Mouse (Mus musculus) limb, embryonic 13.5 days (tissue): Measurements from ENCODE around the gene Robo1. TPM values are rescaled to one million over a fixed set of nuclear protein-coding genes. Genes with fewer than 3 reads are reported as not detected.
A peak's percentile ranks its signal among the peaks of the same experiment; 100 is the strongest.

Experiments used
- ATAC-seq: fragments of 200-750 bp; cut with Nextera tagmentation; 2 replicates; pipeline ENCODE4 v1.8.0; 2017; ENCODE audit warnings: low read depth, moderate number of reproducible peaks, moderate TSS enrichment; ENCODE audit not compliant: low FRiP score
- H3K27ac ChIP-seq: fragments of 300-500 bp; sonication (generic); 2 replicates; pipeline ENCODE4 v1.5.1; 2015; ENCODE audit warnings: inconsistent platforms, mild to moderate bottlenecking, moderate library complexity
- H3K27me3 ChIP-seq: fragments of 300-500 bp; sonication (generic); 2 replicates; pipeline ENCODE4 v1.6.1; 2015; ENCODE audit warnings: mild to moderate bottlenecking, inconsistent platforms
- H3K36me3 ChIP-seq: fragments of 300-500 bp; sonication (generic); 2 replicates; pipeline ENCODE4 v1.6.1; 2015; ENCODE audit warnings: inconsistent platforms, mild to moderate bottlenecking, moderate library complexity
- H3K4me1 ChIP-seq: fragments of 300-500 bp; sonication (generic); 2 replicates; pipeline ENCODE4 v1.6.1; 2015; ENCODE audit warnings: inconsistent platforms
- H3K4me2 ChIP-seq: fragments of 300-500 bp; sonication (generic); replicated peaks from 2 replicates; pipeline ENCODE4 v1.6.1; 2015; ENCODE audit warnings: inconsistent platforms, mild to moderate bottlenecking, moderate library complexity
- H3K4me3 ChIP-seq: fragments of 300-500 bp; sonication (generic); 2 replicates; pipeline ENCODE4 v1.5.1; 2015; ENCODE audit warnings: moderate library complexity, mild to moderate bottlenecking, inconsistent platforms
- H3K9ac ChIP-seq: fragments of 300-500 bp; sonication (generic); 2 replicates; pipeline ENCODE4 v1.6.1; 2015; ENCODE audit warnings: mild to moderate bottlenecking, inconsistent platforms
- H3K9me3 ChIP-seq: fragments of 300-500 bp; sonication (generic); 2 replicates; pipeline ENCODE4 v1.6.1; 2016; ENCODE audit warnings: inconsistent platforms
- WGBS: fragments of 180-500 bp; shearing (Covaris S2); methylation state at CpG from one replicate; pipeline ENCODE4 v1.1.7; 2015; 5-methylcytosine and 5-hydroxymethylcytosine counted together
- polyA plus RNA-seq: library from polyadenylated mRNA; unstranded; fragments of >200 nt; fragmentation: Nextera tagmentation; extraction: Ambion mirVana; gene quantifications from 2 replicates; pipeline ENCODE4 v1.2.1, GENCODE M21; 2015

Robo1 gene
- polyA plus RNA-seq, 1 experiment from 2014 or later, result 58.2 TPM

DNA sequence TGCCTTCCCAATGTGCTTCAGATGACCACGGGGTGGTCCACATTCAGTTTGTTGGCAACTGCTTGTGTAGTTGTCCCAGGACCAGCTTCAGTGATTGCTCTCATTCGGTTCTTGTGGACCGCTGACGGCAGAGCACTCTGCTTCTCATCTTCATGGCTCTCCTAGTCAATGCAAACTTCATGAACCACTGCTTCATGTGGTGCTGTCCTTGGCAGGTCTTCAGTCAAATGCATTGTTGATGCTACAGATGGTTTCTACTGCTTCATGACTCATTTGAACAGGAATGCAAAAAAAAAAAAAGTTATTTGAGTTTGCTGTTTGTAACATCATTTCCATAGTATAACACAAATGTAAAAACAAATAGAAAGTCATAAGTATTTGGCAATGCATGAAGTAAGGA is 636.3 kb downstream of the Robo1 start:
- 92% methylated on average over 4 of the region's 4 CpGs for WGBS
- no peaks in the 10 kb centered on the region for H3K36me3 ChIP-seq
- H3K9ac ChIP-seq, result no peak overlapping the region
- no peaks in the 10 kb centered on the region for H3K9me3 ChIP-seq
- no peaks in the 10 kb centered on the region for H3K27me3 ChIP-seq
- H3K4me3 ChIP-seq, result no peak overlapping the region
- no peaks in the 10 kb centered on the region for H3K4me1 ChIP-seq
- no peak overlapping the region for H3K27ac ChIP-seq
- ATAC-seq, result no peak
- no peak overlapping the region for H3K4me2 ChIP-seq

DNA sequence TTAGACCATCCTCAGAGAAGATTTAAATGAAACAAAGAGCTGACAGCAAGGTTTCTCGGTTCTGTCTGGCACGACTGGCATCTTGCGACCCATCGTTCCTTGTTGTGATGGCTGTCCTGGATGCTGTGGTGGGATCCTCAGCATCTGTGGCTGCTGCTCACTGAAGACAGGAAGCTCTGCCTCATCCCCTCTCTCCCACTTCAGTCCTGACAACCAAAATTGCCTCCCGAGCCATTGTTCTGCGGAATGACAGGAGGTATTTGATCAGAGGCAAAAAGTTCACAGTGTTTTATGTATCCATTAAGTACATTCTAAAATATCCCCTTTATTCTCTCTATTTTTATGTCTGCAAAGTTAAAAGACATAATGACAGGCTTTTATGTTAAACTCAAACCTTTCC is 643.9 kb downstream of the Robo1 start:
- ATAC-seq, result no peak
- H3K27me3 ChIP-seq, result no peaks in the 10 kb centered on the region
- WGBS, result 88% methylated on average over 6 of the region's 6 CpGs

DNA sequence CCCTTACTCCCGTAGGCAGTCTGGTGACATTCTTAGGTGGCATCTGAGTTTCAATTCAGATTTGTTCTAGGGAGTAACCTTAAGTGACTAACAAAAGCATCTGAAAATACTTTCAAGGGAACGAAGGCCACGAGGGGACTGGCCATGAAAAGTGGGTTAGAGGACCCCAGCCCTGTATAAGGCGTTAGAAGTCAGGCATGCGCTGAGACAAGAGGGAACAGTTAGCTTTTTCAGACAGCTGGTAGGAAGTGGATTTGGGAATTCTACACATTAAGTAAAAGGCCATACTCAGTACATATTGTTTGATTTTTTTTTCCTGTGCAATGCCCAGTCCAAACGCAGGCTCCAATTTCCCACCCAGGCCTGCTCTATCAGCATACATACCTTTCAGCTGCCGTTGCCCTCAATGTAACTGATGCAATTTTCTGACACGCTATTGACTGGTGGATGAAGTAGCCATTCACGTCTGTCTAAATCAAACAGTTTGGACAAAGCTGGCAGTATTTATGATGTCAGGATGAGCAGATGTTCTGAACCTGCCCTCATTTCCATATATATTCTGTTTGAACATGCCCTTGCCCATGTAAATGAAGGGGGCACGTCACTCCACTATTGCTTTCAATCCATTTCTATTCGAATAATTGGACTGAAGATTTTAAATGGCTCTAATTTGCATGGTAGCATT is 651.1 kb downstream of the Robo1 start:
- Histone ChIP-seq H3K36me3 (peaks cover 25% of the 10 kb centered on the region), H3K9me3 (no peaks in the 10 kb centered on the region), H3K4me1 (no peaks in the 10 kb centered on the region), H3K9ac (no peak overlapping the region), H3K27ac (no peak overlapping the region), H3K27me3 (no peaks in the 10 kb centered on the region), H3K4me3 (no peak overlapping the region), H3K4me2 (no peak overlapping the region)
- ATAC-seq, result no peak
- 84% methylated on average over 11 of the region's 11 CpGs for WGBS

More for the DNA sequence above, 643.9 kb downstream of the Robo1 start:
- H3K9ac ChIP-seq, result no peak overlapping the region
- no peaks in the 10 kb centered on the region for H3K9me3 ChIP-seq
- H3K4me3 ChIP-seq, result no peak overlapping the region
- no peak overlapping the region for H3K4me2 ChIP-seq
- H3K36me3 ChIP-seq, result no peaks in the 10 kb centered on the region
- no peaks in the 10 kb centered on the region for H3K4me1 ChIP-seq
- H3K27ac ChIP-seq, result no peak overlapping the region

DNA sequence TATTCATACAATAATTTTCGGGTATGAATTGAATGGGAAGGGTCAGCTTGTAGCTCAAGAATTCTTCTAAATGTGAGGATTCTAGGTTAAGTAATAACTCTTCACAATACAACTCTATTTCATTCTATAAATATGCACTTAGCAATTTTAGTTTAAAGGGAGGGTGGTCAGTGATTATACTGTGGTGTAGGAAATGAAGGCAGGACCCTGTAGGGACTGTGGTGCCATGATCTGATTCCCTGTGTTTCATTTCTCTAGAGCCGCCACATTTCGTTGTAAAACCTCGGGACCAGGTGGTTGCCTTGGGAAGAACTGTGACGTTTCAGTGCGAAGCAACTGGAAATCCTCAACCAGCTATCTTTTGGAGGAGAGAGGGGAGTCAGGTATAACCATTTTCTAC is 651.7 kb downstream of the Robo1 start:
- Histone ChIP-seq H3K4me3 (no peak overlapping the region), H3K4me1 (no peaks in the 10 kb centered on the region), H3K4me2 (no peak overlapping the region), H3K9ac (no peak overlapping the region), H3K27ac (no peak overlapping the region), H3K36me3 (peaks cover 28% of the 10 kb centered on the region), H3K9me3 (no peaks in the 10 kb centered on the region), H3K27me3 (no peaks in the 10 kb centered on the region)
- WGBS, result 88% methylated on average over 6 of the region's 6 CpGs
- no peak for ATAC-seq

DNA sequence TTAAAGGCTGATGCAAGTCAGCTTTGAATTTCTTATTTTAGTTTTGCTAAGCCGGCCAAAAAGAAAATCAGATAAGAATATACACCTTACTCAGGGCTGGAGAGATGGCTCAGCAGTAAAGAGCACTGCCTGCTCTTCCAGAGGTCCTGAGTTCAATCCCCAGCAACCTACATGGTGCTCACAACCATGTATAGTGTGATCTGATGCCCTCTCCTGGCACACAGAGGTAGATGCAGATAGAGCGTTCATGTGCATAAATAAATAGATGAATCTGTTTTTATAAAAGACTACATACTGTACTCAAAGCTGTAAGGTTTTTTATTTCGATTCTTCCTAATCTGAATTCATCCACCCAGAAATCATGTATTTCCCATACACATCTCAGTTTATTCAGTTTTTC is 655.7 kb downstream of the Robo1 start:
- H3K27me3 ChIP-seq, result no peaks in the 10 kb centered on the region
- H3K4me3 ChIP-seq, result no peak overlapping the region
- no peaks in the 10 kb centered on the region for H3K4me1 ChIP-seq
- H3K27ac ChIP-seq, result no peak overlapping the region
- H3K36me3 ChIP-seq, result peaks cover 28% of the 10 kb centered on the region
- WGBS, result 96% methylated on average over 3 of the region's 3 CpGs
- H3K9ac ChIP-seq, result no peak overlapping the region
- no peak for ATAC-seq
- H3K9me3 ChIP-seq, result no peaks in the 10 kb centered on the region
- H3K4me2 ChIP-seq, result no peak overlapping the region

DNA sequence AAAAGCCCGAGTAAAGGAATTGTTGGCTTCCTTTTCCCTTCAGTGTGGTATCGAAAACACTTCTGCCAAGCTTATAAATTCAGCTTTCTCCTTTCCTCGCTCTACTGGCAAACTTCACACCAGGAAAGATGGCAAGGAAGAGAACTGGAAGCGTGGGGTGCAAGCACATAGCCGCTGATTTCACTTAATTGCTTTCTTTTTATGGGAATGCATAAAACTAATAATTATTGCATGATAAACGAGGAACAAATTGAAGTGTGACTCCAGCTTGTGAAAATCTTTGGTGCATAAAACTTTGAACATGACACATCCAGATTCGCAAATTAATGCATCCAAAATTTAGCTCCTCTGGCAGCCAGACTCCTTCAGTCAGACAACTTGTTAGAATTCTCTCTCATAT is 659.4 kb downstream of the Robo1 start:
- Histone ChIP-seq H3K9me3 (no peaks in the 10 kb centered on the region), H3K9ac (no peak overlapping the region), H3K4me1 (no peaks in the 10 kb centered on the region), H3K4me3 (no peak overlapping the region), H3K36me3 (peaks cover 36% of the 10 kb centered on the region), H3K27me3 (no peaks in the 10 kb centered on the region), H3K4me2 (no peak overlapping the region), H3K27ac (no peak overlapping the region)
- no peak for ATAC-seq
- 63% methylated on average over 7 of the region's 7 CpGs for WGBS

DNA sequence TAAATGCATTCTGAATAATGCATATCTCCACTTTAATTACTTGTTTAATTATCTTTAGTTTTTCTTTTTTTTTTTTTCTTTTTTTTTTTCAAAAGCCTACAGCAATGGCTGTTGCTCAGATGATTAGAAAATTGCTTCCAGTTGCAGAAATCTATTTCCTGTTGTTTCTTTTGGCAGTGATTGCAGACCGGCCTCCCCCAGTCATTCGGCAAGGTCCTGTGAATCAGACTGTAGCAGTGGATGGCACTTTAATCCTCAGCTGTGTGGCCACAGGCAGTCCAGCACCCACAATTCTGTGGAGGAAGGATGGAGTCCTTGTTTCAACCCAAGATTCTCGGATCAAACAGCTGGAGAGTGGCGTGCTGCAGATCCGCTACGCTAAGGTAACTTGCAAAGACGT is 661.9 kb downstream of the Robo1 start:
- no peak for ATAC-seq
- no peaks in the 10 kb centered on the region for H3K4me1 ChIP-seq
- no peak overlapping the region for H3K4me3 ChIP-seq
- no peak overlapping the region for H3K9ac ChIP-seq
- H3K9me3 ChIP-seq, result no peaks in the 10 kb centered on the region
- no peak overlapping the region for H3K27ac ChIP-seq
- WGBS, result 78% methylated on average over 7 of the region's 7 CpGs
- H3K4me2 ChIP-seq, result no peak overlapping the region
- no peaks in the 10 kb centered on the region for H3K27me3 ChIP-seq
- H3K36me3 ChIP-seq, result peaks cover 33% of the 10 kb centered on the region

DNA sequence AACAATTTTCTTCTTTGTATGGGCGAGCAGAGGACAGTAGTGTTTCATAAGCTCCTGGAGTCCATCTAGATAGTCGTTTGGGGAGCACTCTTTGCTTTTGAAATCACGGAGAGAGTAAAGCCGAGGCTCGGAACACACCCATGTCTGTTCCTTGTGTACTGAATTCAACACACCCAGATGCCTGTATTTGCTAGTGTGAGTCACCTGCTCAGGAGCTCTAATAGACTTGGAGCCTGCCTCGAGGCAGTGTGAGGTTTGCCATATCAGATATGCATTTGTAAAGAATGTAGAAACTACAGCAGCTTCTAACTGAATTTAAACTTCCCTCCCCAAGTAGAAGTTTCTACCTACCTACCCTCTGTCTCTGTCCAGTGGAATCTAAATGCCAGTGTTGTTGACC is 665.6 kb downstream of the Robo1 start:
- no peaks in the 10 kb centered on the region for H3K27me3 ChIP-seq
- no peak overlapping the region for H3K4me2 ChIP-seq
- H3K4me3 ChIP-seq, result no peak overlapping the region
- no peaks in the 10 kb centered on the region for H3K4me1 ChIP-seq
- no peaks in the 10 kb centered on the region for H3K9me3 ChIP-seq
- H3K27ac ChIP-seq, result no peak overlapping the region
- 84% methylated on average over 6 of the region's 6 CpGs for WGBS
- no peak overlapping the region for H3K9ac ChIP-seq
- peaks cover 57% of the 10 kb centered on the region for H3K36me3 ChIP-seq
- ATAC-seq, result no peak

DNA sequence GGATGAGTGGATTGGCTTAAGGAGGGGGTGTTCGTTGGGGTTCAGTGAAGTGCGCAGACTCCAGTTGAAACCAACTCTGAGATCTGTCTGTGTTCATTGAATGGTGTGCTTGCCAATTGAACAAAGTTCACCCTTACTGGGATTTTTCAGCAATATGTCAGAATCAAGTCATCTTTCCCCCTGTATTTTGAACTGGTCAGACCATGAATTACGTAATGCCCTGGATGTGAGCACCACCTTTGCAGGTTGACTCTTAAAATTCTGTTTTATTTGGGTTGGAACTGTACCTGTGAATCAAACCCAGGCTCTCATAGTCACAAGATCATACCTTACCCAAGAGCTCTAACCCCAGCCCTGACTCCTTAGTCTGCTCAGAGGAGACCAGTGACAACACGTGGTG is 666.6 kb downstream of the Robo1 start:
- Histone ChIP-seq H3K4me2 (no peak overlapping the region), H3K27ac (no peak overlapping the region)
- ATAC-seq, result no peak

DNA sequence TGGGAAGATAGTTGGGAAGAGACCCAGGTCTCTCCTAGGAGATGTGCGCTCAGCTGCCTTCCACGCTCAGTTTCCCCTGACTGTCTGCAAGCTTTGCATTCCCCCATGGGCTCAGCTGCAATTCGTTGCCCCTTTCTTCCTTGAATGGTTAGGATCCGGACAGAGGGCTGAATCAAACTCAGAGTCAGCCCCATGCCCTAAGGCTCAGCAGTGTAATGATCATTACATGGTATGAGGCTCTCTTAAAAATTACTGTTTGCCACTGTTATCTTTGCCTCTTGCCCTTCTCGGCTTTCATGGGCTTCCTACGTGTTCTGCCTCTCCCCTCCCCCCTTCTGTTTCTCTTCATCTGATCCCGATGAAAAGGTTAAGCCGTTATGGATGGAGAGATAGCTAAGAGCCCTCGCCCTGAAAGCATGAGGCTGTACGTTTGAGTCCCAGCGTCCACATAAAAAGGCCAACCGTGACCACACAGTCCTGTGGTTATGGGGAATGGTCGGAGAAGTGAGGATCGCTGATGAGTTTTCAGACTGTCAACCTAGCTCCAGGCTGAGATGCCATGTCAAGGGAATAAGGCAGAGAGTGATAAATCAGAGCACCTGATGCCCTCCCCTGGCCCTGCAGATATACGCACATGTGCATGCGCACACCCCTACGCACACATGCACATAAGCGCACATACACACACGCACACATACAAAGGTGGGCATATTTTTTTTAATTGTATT is 668.9 kb downstream of the Robo1 start:
- WGBS, result 69% methylated on average over 19 of the region's 19 CpGs
- Histone ChIP-seq H3K4me2 (no peak overlapping the region), H3K27me3 (no peaks in the 10 kb centered on the region), H3K4me1 (no peaks in the 10 kb centered on the region), H3K27ac (no peak overlapping the region), H3K9me3 (no peaks in the 10 kb centered on the region), H3K9ac (no peak overlapping the region), H3K36me3 (peaks cover 46% of the 10 kb centered on the region), H3K4me3 (no peak overlapping the region)
- ATAC-seq, result no peak

More for the DNA sequence above, 666.6 kb downstream of the Robo1 start:
- Histone ChIP-seq H3K9ac (no peak overlapping the region), H3K27me3 (no peaks in the 10 kb centered on the region), H3K4me1 (no peaks in the 10 kb centered on the region), H3K36me3 (peaks cover 57% of the 10 kb centered on the region), H3K4me3 (no peak overlapping the region), H3K9me3 (no peaks in the 10 kb centered on the region)
- 94% methylated on average over 4 of the region's 4 CpGs for WGBS

DNA sequence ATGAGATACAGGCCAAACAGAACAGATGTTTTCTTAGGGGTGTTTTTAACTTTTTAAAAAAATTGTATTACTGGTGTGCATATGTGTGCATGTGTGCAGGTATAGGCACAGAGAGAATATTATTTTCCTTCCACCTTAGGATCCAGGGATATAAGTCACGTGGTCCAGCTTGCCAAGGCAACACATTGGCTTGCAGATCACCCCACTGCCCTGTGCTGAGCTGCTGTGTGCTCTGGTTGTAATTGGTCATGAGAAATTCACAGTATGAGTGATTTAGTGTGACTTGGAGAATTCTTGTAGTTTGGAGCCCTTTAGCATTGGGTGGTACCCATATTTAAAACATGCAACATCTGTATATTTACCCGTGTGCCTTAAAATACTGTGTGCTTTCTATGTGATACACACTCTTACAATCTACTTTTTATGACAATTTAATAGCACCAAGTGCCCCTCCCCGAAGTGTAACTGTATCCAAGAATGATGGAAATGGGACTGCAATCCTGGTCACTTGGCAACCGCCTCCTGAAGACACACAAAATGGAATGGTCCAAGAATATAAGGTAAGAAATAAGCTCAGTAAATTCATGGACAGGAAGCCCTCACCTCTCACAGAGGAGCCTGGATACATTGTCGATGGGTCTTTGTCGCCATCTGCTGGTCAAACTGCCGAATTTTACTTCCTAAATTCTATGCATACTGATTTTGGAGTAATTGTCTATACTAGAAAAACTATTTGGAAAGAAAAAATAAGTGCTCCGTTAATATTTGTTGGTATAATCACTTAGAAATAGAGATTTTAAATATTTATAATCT is 671.5 kb downstream of the Robo1 start:
- ATAC-seq, result peak; percentile 86
- Histone ChIP-seq H3K4me3 (no peak overlapping the region), H3K9ac (no peak overlapping the region), H3K4me2 (no peak overlapping the region), H3K27ac (no peak overlapping the region), H3K9me3 (no peaks in the 10 kb centered on the region), H3K4me1 (no peaks in the 10 kb centered on the region), H3K27me3 (no peaks in the 10 kb centered on the region), H3K36me3 (peaks cover 33% of the 10 kb centered on the region)
- 27% methylated on average over 8 of the region's 8 CpGs for WGBS
